Mouse (Mus musculus) ES-E14 (cell line): Measurements from ENCODE around the gene Fosb.

Experiments
- CHD2 ChIP-seq: IDR thresholded peaks from 2 replicates; pipeline ENCODE4 v1.6.1; 2014; ENCODE audit warnings: mild to moderate bottlenecking, low read depth, low read length, inconsistent platforms
- MAFK ChIP-seq: IDR thresholded peaks from 2 replicates; pipeline ENCODE4 v1.6.1; 2014; ENCODE audit warnings: mild to moderate bottlenecking, low read depth, low read length, inconsistent platforms; ENCODE audit not compliant: insufficient read depth
- ZC3H11A ChIP-seq: IDR thresholded peaks from 2 replicates; pipeline ENCODE4 v1.6.1; 2012; ENCODE audit warnings: low read depth, mild to moderate bottlenecking, inconsistent platforms, low read length, borderline replicate concordance
- ZNF384 ChIP-seq: IDR thresholded peaks from 2 replicates; pipeline ENCODE4 v1.6.1; 2012; ENCODE audit warnings: low read depth, low read length, inconsistent platforms

DNA sequence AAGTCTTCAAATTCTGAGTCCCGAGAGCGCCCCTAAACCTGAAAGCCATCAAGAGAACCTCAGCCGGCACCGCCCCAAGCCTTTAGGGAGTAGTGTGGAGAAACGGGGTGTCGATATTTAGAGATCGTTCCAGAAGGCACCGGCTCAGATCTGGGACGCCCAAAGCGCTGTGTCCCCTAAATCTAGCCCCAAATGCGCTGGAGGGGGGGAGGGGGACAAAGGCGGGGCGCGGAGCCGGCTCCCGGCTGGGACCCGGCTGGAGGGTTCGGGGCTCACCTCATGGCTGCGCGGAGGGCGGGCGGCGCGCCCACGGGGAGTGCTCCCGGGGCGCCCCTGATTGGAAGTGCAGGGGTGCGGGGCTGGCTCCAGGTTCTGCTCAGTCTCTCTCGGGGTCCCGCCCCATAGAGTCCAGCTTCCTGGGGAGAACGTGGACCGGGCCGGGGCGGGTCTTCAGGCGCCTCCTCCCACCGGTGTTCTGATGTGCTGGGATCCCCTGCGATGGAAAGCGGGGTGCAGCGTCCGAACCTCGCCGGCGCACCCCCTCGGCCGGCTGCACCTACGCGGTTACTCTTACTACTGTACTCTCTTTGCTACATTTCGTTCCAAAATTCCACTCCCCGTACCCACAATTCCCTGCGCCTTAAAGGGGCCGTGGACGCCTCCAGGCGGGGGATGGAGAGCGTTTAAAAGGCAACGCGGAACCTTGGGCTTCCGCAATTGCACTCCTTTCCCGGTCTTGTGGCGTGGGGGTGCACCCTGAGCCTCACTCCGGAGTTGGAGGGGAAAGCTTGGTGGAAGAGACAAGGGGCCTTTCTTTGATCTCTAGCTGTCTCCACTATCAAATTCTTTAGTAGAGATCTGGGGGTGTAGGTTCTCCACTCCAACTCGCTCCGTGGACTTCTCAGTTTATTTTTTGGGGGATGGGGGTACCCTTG is 38.3 kb downstream of the Fosb start, which contains the start of gene Vasp:
- TF ChIP-seq MAFK (no peak), CHD2 (no peak), ZNF384 (no peak), ZC3H11A (no peak)
